Mouse (Mus musculus) neural tube, embryonic 14.5 days (tissue): ENCODE results near the gene Oaz2. TPM values are rescaled to one million over a fixed set of nuclear protein-coding genes. Genes with fewer than 3 reads are reported as not detected.
A peak's percentile ranks its signal among the peaks of the same experiment; 100 is the strongest.

ENCODE experiments used
- ATAC-seq: fragments of 200-750 bp; cut with Nextera tagmentation; 2 replicates; pipeline ENCODE4 v1.8.0; 2017; ENCODE audit warnings: low read depth, mild to moderate bottlenecking, moderate TSS enrichment, moderate library complexity
- H3K27ac ChIP-seq: fragments of 300-500 bp; sonication (generic); 2 replicates; pipeline ENCODE4 v1.5.1; 2014; ENCODE audit warnings: low read depth, mild to moderate bottlenecking, control low read depth, low read length, moderate library complexity, mixed read lengths
- H3K27me3 ChIP-seq: fragments of 300-500 bp; sonication (generic); 2 replicates; pipeline ENCODE4 v1.6.1; 2014; ENCODE audit warnings: low read length; ENCODE audit not compliant: control insufficient read depth, insufficient read depth
- H3K36me3 ChIP-seq: fragments of 300-500 bp; sonication (generic); 2 replicates; pipeline ENCODE4 v1.6.1; 2014; ENCODE audit warnings: low read length, mixed read lengths; ENCODE audit not compliant: control insufficient read depth, insufficient read depth
- H3K4me1 ChIP-seq: fragments of 300-500 bp; sonication (generic); 2 replicates; pipeline ENCODE4 v1.6.1; 2014; ENCODE audit warnings: low read length; ENCODE audit not compliant: control insufficient read depth, insufficient read depth
- H3K4me2 ChIP-seq: fragments of 300-500 bp; sonication (generic); 2 replicates; pipeline ENCODE4 v1.6.1; 2014; ENCODE audit warnings: mild to moderate bottlenecking, low read depth, low read length, control low read depth
- H3K4me3 ChIP-seq: fragments of 300-500 bp; sonication (generic); 2 replicates; pipeline ENCODE4 v1.5.1; 2014; ENCODE audit warnings: low read depth, low read length, control low read depth, mixed read lengths
- H3K9ac ChIP-seq: fragments of 300-500 bp; sonication (generic); replicated peaks from 2 replicates; pipeline ENCODE4 v1.6.1; 2014; ENCODE audit warnings: low read depth, mild to moderate bottlenecking, control low read depth, low read length, mixed read lengths
- H3K9me3 ChIP-seq: fragments of 300-500 bp; sonication (generic); 2 replicates; pipeline ENCODE4 v1.6.1; 2016; ENCODE audit warnings: low read length; ENCODE audit not compliant: control insufficient read depth
- WGBS: fragments of 180-500 bp; shearing (Covaris S2); extraction: QIAGEN DNeasy Blood & Tissue Kit; methylation state at CpG from one replicate; pipeline ENCODE4 v1.1.7; 2014; 5-methylcytosine and 5-hydroxymethylcytosine counted together
- polyA plus RNA-seq: library from polyadenylated mRNA; unstranded; fragments of >200 nt; fragmentation: Nextera tagmentation; extraction: Ambion mirVana; gene quantifications from 2 replicates; pipeline ENCODE4 v1.2.1, GENCODE M21; 2014

Oaz2 gene
- polyA plus RNA-seq, 1 experiment from 2014 or later, result 254 TPM

GRCm38 (mm10) chr9:65661493-65661892, 6.3 kb upstream of the Oaz2 start:
- ATAC-seq, result no peak
- no peak overlapping the region for H3K9ac ChIP-seq
- H3K9me3 ChIP-seq, result no peaks in the 10 kb centered on the region
- H3K36me3 ChIP-seq, result no peaks in the 10 kb centered on the region
- no peaks in the 10 kb centered on the region for H3K27me3 ChIP-seq
- no peaks in the 10 kb centered on the region for H3K4me1 ChIP-seq
- WGBS, result 84% methylated on average over 1 of the region's 1 CpGs
- H3K27ac ChIP-seq, result no peak overlapping the region
- H3K4me2 ChIP-seq, result no peak overlapping the region
- no peak overlapping the region for H3K4me3 ChIP-seq

GRCm38 (mm10) chr9:65664163-65664562, 3.6 kb upstream of the Oaz2 start:
- Histone ChIP-seq H3K36me3 (no peaks in the 10 kb centered on the region), H3K27ac (no peak overlapping the region), H3K4me3 (no peak overlapping the region), H3K4me1 (no peaks in the 10 kb centered on the region), H3K9me3 (no peaks in the 10 kb centered on the region), H3K9ac (no peak overlapping the region), H3K27me3 (no peaks in the 10 kb centered on the region), H3K4me2 (no peak overlapping the region)
- 0% methylated on average over 3 of the region's 3 CpGs for WGBS
- ATAC-seq, result no peak

GRCm38 (mm10) chr9:65666042-65666441, 1.8 kb upstream of the Oaz2 start:
- 32% methylated on average over 5 of the region's 5 CpGs for WGBS
- Histone ChIP-seq H3K4me2 (no peak overlapping the region), H3K9me3 (no peaks in the 10 kb centered on the region), H3K4me1 (no peaks in the 10 kb centered on the region), H3K27ac (no peak overlapping the region), H3K9ac (no peak overlapping the region), H3K4me3 (no peak overlapping the region), H3K27me3 (no peaks in the 10 kb centered on the region), H3K36me3 (no peaks in the 10 kb centered on the region)
- ATAC-seq, result 0 out of 2 replicates have a peak, but pooled peaks have one; percentile 31

- Histone ChIP-seq H3K9ac (no peak overlapping the region), H3K4me1 (peaks cover 5% of the 10 kb centered on the region; the same call in 1 of the 2 replicates), H3K27ac (no peak overlapping the region), H3K27me3 (no peaks in the 10 kb centered on the region), H3K36me3 (no peaks in the 10 kb centered on the region), H3K9me3 (no peaks in the 10 kb centered on the region), H3K4me2 (no peak overlapping the region), H3K4me3 (no peak overlapping the region)
- WGBS, result 60% methylated on average over 9 of the region's 9 CpGs
- no peak for ATAC-seq
These were observed 3.7 kb downstream of the Oaz2 start for GRCm38 (mm10) chr9:65671431-65671931.

- Histone ChIP-seq H3K4me3 (no peak overlapping the region), H3K27me3 (no peaks in the 10 kb centered on the region), H3K9me3 (no peaks in the 10 kb centered on the region), H3K4me2 (no peak overlapping the region), H3K9ac (no peak overlapping the region), H3K4me1 (peaks cover 13% of the 10 kb centered on the region), H3K27ac (no peak overlapping the region), H3K36me3 (no peaks in the 10 kb centered on the region)
- no peak for ATAC-seq
- 84% methylated on average over 11 of the region's 11 CpGs for WGBS
These were observed 5.2 kb downstream of the Oaz2 start for GRCm38 (mm10) chr9:65672996-65673395.

GRCm38 (mm10) chr9:65675461-65676357, 7.9 kb downstream of the Oaz2 start:
- WGBS, result 58% methylated on average over 8 of the region's 8 CpGs
- H3K36me3 ChIP-seq, result no peaks in the 10 kb centered on the region
- peak; percentile 66 for ATAC-seq

GRCm38 (mm10) chr9:65676358-65677118, 8.7 kb downstream of the Oaz2 start:
- Histone ChIP-seq H3K27ac (peak overlapping the region; percentile 71), H3K9me3 (no peaks in the 10 kb centered on the region), H3K4me2 (peak overlapping the region; percentile 73), H3K36me3 (no peaks in the 10 kb centered on the region), H3K27me3 (no peaks in the 10 kb centered on the region), H3K9ac (peak overlapping the region; percentile 85), H3K4me3 (peak overlapping the region; percentile 57), H3K4me1 (peaks cover 40% of the 10 kb centered on the region)
- 0% methylated on average over 32 of the region's 51 CpGs for whole genome bisulfite sequencing
- ATAC-seq, result peak; percentile 96

More at GRCm38 (mm10) chr9:65675461-65676357, 7.9 kb downstream of the Oaz2 start:
- peak overlapping the region; percentile 53 for H3K4me2 ChIP-seq
- H3K4me3 ChIP-seq, result peak overlapping the region; percentile 57
- peaks cover 33% of the 10 kb centered on the region for H3K4me1 ChIP-seq
- no peaks in the 10 kb centered on the region for H3K9me3 ChIP-seq
- peak overlapping the region; percentile 71 for H3K27ac ChIP-seq
- H3K9ac ChIP-seq, result peak overlapping the region; percentile 85
- no peaks in the 10 kb centered on the region for H3K27me3 ChIP-seq

GRCm38 (mm10) chr9:65677119-65677462, 9.3 kb downstream of the Oaz2 start:
- Histone ChIP-seq H3K27me3 (no peaks in the 10 kb centered on the region), H3K4me3 (peak overlapping the region; percentile 57), H3K9ac (peak overlapping the region; percentile 85), H3K4me2 (peak overlapping the region; percentile 73), H3K4me1 (peaks cover 40% of the 10 kb centered on the region), H3K9me3 (no peaks in the 10 kb centered on the region), H3K27ac (no peak overlapping the region; the same call in 1 of the 2 replicates), H3K36me3 (no peaks in the 10 kb centered on the region)
- 5% methylated on average over 3 of the region's 3 CpGs for WGBS
- ATAC-seq, result no peak
